Mouse (Mus musculus) large intestine, adult 2 months (tissue): ENCODE results near the gene Kirrel2. TPM values are rescaled to one million over a fixed set of nuclear protein-coding genes. Genes with fewer than 3 reads are reported as not detected.

Source experiments
- DNase-seq: peaks from one replicate; pipeline ENCODE4 v3.0.0-alpha.2; 2012; ENCODE audit warnings: low read depth, low spot score
- WGBS: fragments of 180-500 bp; shearing (Covaris S2); methylation state at CpG from one replicate; pipeline ENCODE4 v1.1.7; 2018; 5-methylcytosine and 5-hydroxymethylcytosine counted together
- polyA plus RNA-seq: library from polyadenylated mRNA; depleted of rRNA; stranded (reverse); fragments of >200 nt; gene quantifications from 2 replicates; pipeline ENCODE4 v1.2.3, GENCODE M21; 2012

Gene Kirrel2
- polyA plus RNA-seq, 1 experiment = 0.06 TPM

GRCm38 (mm10) chr7:30454259-30454658 lies 3.2 kb downstream of the Kirrel2 start:
- no peak for DNase-seq
- 6% methylated on average over 6 of the region's 6 CpGs for WGBS

DNA sequence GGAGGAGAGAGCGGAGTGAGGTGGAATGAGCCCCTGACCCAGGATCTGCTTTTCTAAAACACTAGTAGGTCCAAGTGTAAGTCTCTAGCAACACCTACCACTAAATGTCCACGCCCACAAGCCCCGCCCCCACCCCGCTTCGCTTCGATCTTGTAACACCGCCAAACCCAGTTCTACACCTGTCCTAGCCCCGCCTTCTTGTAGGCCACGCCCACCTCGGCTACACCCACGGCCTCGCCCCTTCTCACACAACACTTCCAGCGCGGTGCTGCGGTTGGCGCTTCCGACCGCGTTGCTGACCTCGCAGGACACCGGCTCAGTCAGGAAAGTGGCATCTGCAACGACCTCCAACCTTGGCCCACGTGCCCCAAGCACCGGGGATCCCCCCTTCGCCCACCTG lies 3.7 kb downstream of the Kirrel2 start:
- DNase-seq = no peak
- WGBS = 3% methylated on average over 25 of the region's 25 CpGs

DNA sequence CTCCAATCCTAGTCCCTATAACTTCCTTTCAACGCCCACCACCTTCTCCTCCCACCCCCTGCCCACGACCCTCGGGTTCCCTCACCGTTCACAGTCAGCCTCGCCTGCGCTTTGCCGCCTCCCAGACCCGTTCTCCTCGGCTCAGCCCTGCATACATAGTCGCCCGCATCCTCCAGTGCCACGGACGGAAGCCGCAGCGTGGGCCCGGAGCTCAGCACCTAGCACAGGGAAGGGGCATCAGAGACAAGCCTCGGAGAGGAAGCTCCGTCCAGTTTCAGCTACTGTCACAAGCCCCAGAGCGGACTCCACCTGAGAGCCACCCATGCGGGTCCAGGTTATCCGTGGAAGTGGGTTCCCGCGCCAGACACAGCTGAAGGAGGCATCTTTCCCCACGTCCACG lies 4.2 kb downstream of the Kirrel2 start:
- WGBS = 20% methylated on average over 25 of the region's 25 CpGs
- DNase-seq = no peak

DNA sequence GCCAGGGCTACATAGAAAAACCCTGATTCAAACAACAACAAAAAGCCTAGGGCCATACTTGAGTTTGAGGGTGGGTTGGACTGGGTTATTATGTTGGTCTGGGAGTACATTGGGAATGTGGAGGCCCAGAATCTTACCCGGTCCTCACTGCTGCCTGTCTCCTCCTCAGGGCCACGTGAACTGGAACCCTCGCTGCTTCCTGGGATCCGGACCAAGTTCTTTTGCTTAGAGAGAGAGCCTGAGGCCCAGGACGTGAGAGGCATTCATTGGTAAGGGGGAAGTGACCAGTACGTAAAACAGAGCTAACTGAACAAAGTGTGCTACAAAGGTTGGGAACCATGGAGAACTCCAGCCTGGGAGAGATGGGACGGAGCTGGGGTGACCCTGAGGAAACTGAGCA lies 7.2 kb downstream of the Kirrel2 start:
- 74% methylated on average over 7 of the region's 7 CpGs for WGBS
- DNase-seq = no peak

GRCm38 (mm10) chr7:30444971-30445751 lies 12.3 kb downstream of the Kirrel2 start, which contains the start of gene Aplp1:
Gene Aplp1 (minus strand): TSS chr7:30445535.
- WGBS = 2% methylated on average over 71 of the region's 72 CpGs
- no peak for DNase-seq

DNA sequence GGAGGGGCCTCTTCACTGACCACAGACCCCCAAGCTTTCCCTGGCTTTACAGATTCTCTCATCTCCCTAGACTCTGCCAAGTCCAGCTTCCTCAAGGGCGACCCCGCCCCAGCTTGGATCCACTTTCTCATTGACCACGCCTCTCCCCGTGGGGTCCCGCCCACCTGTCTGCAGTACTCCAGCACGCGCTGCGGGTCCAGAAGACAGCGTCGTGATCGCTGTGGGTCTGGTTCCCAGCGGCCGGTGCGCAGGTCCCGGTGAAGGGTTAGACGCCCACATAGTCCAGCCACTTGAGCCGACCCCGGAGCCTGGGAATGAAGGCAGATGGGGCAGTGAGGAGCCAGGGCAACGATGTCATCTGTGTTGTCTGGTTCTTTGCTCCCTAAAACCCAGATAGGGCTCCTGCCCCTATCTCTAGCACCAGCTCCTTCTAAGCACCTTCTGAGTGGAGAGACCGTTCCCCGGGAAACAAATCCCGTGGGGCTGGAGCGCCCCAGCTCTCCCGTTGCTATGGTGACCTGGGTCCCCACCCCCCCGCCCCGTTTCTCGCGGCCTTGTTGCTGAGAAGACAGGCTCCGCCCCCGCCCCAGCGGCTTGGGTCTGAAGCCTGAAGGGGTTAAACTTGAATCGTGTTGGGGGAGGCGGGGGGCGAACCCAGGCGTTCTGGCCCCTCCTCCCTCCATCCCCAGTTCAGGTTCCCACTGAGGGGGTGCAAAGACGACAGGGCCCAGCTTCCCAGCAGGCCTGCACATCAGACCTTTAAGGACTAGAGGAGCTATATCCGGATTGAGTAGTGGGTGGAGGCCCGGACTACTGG lies 13.1 kb downstream of the Kirrel2 start:
- 3% methylated on average over 38 of the region's 38 CpGs for WGBS
- DNase-seq = no peak

DNA sequence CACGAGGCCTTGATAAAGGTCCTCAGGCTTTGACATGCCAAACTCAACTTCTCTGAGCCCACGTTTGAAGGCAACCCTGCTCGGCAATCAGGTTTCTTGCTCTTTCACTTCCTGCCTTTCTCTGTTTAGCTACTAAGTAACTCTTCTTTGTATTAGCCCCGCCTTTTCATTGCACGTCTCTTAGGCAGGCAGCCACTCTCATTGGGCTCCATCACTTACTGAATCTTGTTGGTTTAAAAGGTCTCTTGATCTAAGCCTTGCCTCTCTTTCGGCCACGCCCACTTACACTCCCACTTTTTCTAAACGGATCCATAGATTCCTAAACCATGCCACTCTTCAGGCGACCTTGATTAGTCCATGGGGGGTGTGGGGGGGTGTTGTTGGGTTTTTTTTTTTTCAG lies 13.8 kb downstream of the Kirrel2 start:
- WGBS = 23% methylated on average over 9 of the region's 9 CpGs
- DNase-seq = no peak

GRCm38 (mm10) chr7:30440697-30441096 lies 16.8 kb downstream of the Kirrel2 start:
- WGBS = 16% methylated on average over 4 of the region's 5 CpGs
- no peak for DNase-seq

DNA sequence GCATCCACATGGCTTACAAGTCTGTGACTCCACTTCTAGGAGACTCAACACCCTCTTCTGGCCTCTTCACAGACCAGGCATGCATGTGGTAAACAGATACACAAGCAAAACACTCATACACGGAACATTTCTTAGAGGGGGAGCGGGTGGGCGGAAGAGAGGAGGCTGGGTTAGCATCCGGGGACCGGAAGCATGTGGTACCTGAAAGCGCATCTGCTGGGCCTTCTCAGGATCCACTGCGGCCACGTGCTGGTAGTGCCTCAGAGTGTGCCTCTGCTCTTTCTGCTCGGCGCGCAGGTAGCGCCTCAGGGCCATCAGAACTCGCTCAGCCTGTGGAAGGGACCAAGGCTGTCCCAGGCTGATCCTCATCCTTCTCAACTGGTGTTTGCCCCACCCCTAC lies 17.8 kb downstream of the Kirrel2 start:
- 77% methylated on average over 13 of the region's 13 CpGs for WGBS
- DNase-seq = no peak

GRCm38 (mm10) chr7:30436879-30437278 lies 20.6 kb downstream of the Kirrel2 start:
- 27% methylated on average over 10 of the region's 10 CpGs for WGBS
- no peak for DNase-seq

- 46% methylated on average over 9 of the region's 9 CpGs for WGBS
- no peak for DNase-seq
These were observed 22.3 kb downstream of the Kirrel2 start for GRCm38 (mm10) chr7:30435156-30435555.

DNA sequence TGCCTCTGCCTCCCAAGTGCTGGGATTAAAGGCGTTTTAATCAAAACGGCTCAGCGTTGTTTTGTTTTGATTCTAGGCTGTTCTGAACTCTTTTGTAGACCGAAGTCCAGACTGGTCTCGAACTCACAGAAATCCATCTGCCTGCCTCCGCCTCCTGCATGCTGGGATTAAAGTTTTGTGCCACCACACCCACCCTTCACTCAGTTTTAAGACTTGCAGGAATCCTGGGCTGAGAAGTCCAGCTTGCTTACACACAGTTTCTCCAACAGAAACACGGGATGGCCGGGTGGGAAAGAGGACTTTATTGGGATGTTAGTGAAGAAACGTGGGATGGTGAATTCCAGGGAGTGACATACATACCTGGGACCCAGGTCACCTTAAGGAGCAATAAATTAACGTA lies 22.8 kb downstream of the Kirrel2 start:
- 64% methylated on average over 10 of the region's 10 CpGs for WGBS

DNA sequence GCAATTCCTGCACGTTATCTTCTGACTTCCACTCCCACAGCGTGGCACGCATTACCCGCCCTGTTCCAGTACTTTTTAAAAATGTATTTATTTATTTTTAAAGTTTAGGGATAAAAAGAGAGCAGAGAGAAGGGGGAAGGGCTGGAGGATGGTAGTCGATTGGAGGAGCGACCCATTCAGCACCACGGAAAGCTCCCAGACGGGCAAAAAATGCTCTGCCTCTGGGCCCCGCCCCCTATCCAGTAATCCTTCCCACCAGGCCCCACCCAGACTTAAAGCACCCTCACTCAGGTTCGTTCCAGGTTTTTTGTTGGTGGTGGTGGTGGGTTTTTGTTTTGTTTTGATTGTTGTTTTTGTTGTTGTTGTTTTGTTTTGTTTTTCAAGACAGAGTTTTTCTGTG lies 23.3 kb downstream of the Kirrel2 start:
- WGBS = 4% methylated on average over 10 of the region's 10 CpGs

More for the DNA sequence above, 22.8 kb downstream of the Kirrel2 start:
- DNase-seq = no peak

GRCm38 (mm10) chr7:30431793-30432192 lies 25.7 kb downstream of the Kirrel2 start:
- no peak for DNase-seq
- WGBS = 8% methylated on average over 3 of the region's 3 CpGs

More for the DNA sequence above, 23.3 kb downstream of the Kirrel2 start:
- DNase-seq = no peak

- WGBS = 26% methylated on average over 2 of the region's 2 CpGs
These were observed 27.3 kb downstream of the Kirrel2 start for GRCm38 (mm10) chr7:30430191-30430590.

GRCm38 (mm10) chr7:30429327-30429726 lies 28.2 kb downstream of the Kirrel2 start:
- DNase-seq = no peak

More at GRCm38 (mm10) chr7:30430191-30430590, 27.3 kb downstream of the Kirrel2 start:
- DNase-seq = no peak

DNA sequence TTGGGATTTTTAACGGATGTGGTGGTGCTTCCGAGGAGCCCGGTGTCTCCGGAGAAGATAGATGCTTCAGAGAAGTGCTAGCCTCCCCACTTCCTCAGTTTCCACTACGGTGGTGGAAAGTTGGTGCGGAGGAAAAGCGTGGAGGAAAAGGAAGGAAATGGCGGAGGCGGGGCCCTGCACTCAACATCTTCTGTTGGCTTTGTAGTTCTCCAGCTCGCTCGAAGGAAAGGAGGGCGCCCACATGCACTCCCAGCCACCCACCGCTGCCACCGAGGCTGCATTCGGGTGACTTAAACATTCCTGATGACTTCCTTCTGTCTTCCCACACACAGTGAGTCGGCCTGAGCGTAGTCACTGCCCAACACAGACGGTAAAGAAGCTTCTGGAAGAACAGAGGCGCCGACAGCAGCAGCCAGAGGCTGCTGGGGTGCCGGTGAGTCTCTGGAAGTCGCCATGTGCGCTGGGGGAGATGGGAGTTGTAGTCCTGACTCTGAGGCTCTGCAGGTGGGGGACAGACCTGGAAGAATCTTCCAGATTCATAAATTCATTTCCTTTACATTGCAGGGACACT lies 34.3 kb downstream of the Kirrel2 start:
- no peak for DNase-seq
- 35% methylated on average over 23 of the region's 23 CpGs for WGBS

- 5% methylated on average over 9 of the region's 9 CpGs for WGBS
- DNase-seq = no peak
These were observed 34.9 kb downstream of the Kirrel2 start for GRCm38 (mm10) chr7:30422560-30422959.

- peak; percentile 74 for DNase-seq
- under 1% methylated on average over 45 of the region's 45 CpGs for WGBS
These were observed 35.5 kb downstream of the Kirrel2 start for GRCm38 (mm10) chr7:30421890-30422435.
